Mouse (Mus musculus): Measurements from ENCODE around the gene S100a11.
"Not testable (repeated sequence)": the region's sequence is repeated elsewhere in the genome, so short reads cannot be mapped to it uniquely, and the experiment has no call there.

Gene S100a11

DNA sequence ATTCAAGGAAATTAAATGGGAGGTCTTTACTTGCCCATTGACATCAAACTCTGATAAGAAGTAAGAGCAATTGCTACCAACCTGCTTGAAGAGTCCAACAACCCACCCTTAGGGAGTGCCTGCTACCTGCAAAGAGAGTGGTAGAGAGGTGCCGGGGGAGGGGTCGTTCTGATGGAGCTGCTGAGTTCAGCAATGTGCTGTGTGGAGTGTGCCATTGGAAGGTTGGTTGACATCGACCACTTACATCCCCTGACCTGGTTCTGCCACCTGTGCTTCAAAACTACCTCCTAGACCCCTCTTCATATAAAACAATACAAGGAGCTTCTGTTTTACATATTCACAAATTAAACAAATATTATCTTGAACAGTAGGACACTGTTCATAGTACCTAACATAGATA is 7.0 kb downstream of the S100a11 start:
- DNase-seq = no peak

DNA sequence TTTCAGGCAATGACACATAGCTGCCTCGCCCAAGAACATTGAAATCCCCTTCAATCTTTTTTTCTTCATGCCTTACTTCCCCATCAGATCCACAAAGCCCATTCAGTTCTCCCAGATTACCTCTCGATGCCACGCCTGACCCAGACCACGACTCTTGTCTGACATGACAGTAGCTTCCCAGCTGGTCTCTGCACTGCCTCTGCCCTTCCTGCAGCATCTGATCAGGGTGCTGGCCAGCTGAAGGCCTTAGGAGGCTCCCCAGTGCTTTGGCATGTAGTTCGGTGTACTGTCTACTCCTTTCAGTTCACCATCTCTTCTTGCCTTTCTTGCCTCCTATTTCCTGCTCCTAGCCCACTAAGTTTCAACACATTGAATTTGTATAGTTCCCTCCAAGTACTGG is 8.5 kb downstream of the S100a11 start:
- DNase-seq = no peak

DNA sequence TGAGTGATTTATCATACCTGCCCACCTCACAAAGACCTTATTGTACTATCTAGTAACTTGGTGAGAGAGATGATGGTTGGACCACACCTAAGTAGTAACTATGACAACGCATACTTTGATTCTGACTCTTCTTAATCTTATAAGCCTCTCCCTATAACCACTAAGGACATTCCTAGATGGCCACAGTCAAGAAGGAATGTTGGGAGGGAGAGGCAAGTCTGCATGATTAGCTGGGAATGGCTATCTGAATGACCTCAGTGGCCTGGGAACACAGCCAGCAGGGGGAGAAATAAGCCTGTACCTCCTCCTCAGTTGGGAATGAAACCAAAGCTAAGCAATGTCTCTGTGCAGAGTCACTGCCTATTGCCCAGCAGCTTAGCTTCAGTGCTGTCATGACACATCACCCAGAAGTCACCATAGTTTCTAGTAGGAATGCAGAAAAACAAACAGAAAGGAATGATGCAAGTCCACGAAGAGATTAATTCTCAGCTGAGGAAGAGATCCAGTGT is 16.8 kb downstream of the S100a11 start:
- no peak for DNase-seq

DNA sequence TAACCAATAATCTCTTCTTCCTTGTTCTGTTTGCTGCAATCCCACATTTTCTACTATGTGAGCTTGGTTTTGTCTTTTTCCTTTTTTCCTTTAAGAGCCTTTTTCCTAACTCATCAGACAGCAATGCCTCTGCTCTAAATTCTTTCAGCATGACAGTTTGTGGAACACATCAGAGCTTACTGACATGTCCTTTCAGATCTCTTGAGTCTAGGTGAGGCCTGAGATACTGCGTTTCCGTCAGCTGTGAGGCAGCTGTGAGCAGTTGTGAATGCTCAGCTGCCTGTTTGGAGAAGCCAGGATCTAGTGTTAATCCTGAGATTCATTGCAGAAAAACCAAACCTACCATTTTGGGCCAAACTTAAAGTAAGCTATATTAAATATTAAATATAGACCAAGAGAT is 18.2 kb downstream of the S100a11 start:
- no peak for DNase-seq

DNA sequence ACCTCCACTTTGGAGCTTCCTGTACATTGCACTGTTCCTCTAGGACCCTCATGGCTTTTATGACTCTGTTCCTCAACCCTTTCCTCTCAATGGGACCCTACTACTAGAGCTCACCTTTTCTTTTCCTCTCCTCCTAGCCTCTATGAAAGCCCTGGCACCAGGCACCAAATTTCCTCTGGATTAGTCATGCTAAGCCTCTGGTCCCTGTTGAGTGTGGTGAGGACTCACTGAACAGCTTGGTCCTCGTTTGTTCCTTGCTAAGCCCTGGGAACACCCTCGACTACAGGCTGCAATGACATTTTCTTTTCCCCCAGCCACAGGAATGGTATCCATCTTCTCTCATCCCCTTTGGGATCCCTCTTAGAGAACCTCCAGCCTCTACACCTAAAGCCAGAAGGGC is 21.2 kb downstream of the S100a11 start:
- DNase-seq = no peak

DNA sequence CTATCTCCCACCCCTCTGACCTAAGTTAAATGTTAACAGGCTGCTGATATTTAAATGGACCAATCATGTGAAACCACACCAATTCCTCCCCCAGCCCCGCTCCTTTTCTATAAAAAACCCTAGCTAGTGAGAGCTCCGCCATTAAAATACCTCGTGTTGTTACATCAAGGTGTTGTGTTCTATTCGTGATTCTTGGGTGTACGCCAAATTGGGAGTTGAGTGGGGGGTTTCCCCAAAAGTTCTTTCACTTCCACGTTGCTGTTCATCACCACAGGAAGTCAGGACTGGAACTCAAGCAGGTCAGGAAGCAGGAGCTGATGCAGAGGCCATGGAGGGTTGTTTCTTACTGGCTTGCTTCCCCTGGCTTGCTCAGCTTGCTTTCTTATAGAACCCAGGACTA is 23.9 kb downstream of the S100a11 start:
- not testable (repeated sequence) for DNase-seq

DNA sequence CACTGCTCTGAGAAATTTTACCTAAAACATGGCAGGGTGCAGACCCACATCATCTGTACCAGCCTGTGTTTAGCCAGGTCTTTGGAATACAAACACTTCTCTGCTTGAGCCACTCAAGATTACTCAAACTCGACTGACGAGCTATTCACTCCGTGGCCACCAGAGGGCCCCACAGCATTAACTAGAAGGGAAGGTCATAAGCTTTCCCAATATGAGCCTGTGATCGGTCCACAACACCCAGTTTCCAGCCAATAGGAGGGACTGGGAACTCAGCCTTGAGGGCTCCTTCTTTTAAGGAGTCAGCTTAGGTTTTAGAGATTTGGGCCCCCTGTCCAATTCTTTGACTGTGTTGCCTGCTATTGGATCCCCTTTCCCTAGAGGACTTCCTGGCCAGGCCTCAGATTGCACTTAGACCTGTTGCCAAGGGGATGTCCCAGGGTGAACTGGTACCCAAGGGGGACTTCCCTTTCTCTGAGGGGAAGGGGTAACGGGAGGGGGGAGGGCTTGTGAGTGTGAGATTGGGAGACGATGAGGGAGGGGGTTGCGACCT is 26.9 kb downstream of the S100a11 start:
- DNase-seq = peak; percentile 69

DNA sequence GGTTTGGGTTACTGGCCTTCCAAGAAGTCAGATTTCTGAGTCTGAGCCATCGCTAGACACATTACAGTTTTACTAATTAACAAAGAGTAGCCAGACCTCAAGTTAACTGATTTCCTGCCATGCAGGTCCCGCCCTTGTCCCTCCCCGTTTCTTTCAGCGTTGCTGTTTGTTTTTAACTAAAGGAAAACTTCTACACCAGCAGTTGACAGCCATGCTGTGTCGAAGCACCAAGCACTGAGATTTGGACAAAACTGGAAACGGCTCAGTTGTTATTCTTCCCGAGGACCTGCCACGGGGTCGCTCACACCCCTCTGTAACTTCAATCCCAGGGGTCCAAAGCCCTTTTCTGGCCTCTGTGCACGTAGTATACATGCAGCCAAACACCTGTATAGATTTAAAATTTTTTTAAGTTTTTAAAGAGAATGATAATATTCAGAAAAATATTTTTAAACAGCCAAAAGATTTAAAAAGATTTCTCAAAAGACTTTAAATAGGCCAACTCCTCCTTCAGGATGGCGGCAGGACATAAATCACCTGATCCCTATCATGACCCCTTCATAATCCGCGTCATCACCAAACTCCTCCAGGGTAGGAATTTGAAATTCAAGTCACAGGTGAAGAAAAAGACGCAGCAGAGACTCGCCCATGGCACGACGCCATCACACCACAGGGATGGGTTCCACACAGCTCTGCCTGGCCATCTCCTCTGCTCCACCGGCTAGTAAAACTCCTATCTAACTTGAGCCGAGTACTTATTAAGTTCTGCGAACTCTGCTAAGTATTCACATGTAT is 27.7 kb downstream of the S100a11 start:
- no peak for DNase-seq

DNA sequence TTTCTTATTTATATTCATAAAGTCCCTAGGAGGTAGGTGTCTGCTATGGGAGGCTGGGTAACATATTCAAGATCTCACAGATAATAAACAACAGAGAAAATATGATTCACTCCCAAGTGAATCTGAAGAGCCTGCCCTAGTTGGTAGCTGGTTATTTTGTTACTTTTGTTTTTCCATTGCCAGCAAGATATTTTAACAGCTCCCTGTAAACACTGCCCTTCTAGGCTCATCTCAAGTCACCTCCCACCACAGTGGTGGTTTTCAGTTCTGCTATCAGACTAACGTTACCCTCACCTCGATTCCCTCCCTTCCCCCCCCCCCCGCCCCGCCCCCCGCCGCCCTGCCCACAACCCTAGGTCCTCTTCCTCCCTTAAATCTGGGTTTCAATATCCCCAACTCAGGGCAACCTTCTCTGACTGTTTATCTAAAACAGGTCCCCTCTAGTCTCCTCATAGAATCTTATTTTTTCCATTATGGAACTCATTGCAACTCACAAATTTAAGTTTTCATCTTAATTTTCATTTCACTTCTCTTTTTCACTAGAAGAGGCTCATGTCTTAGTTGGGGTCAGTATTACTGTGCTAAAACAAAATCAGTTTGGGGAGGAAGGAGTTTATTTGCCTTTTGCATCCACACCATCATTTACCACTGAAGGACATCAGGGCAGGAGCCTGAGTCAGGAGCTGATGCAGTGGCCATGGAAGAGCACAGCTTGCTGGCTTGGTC is 28.4 kb downstream of the S100a11 start:
- DNase-seq = no peak

DNA sequence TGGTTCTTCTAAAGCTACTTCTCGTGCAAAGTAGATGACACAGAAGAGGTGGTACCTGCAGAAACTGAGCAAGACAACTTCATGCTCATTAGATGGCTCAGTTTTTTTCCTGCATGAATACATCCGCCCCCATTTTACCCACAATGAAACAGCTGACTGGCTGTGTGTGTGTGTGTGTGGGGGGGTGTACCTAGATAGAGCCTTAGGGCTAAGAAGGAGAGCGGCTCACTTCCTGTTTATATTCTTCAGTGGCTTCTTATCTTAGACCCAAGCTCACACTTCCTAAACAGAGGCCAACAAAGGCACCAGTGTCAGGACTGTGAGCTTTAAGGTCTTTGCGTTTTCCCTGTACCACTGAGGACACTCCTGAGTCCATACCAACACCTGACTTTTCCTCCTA is 29.7 kb downstream of the S100a11 start:
- no peak for DNase-seq

DNA sequence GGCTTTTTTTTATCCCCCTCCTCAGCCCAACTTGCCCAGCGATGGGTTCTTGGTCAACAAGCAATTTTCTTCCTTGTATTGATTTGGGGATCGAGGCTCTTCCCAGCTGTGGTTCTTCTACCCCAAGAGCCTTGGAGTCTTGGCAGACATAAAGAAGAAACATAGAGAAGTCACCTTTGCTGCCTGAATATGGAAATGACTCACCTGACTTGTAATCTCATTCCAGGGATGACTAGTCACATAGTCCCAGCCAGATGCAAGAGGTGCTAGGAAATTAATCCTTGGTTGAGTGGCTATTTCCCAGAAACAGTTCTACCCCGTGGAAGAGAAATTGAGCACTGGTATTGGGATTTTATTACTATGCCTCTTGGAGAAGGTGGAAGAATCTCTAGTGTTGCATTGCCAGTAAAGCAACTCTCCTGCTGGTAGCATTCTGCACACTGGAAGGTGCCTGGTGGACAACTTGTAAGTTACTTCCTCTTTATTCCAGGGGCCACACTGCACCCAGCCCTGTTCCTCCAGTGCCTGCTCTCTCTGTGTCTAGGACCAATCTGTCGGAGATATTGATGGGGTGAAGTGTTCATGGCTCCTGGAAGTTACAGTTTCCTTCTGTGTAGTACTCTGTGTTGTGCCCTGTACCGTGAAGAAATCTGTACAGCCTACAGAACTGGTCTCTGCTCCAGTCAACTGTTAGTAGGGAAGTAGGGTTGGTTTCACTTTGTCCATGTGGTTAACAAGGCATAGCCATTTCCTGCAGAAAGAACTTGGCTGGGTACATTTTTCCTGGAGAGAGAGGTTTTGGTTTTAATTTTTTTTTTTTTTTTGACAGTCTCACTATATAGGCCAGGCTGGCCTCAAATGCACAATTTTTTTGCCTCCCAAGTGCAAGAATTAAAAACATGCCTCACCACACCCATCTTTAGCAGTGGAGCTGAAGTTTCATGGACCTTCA is 31.9 kb downstream of the S100a11 start:
- no peak for DNase-seq

DNA sequence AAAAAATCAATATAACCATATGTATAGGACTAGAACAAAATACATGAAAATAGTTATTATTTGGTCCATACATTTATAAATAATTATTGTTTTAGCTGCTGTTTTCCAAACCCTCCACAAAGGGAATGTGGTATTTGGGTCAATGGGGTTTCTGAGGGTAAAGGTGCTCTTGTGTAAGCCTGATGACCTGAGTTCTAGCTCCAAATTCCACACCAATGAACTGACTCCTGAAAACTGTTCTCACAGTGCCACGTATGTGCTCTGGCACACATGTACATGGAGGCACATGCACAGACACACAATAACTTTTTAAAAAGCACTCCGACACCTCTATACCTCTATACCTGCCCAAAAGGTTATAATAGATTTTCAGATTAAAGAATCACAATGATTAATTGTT is 33.0 kb downstream of the S100a11 start:
- DNase-seq = no peak

DNA sequence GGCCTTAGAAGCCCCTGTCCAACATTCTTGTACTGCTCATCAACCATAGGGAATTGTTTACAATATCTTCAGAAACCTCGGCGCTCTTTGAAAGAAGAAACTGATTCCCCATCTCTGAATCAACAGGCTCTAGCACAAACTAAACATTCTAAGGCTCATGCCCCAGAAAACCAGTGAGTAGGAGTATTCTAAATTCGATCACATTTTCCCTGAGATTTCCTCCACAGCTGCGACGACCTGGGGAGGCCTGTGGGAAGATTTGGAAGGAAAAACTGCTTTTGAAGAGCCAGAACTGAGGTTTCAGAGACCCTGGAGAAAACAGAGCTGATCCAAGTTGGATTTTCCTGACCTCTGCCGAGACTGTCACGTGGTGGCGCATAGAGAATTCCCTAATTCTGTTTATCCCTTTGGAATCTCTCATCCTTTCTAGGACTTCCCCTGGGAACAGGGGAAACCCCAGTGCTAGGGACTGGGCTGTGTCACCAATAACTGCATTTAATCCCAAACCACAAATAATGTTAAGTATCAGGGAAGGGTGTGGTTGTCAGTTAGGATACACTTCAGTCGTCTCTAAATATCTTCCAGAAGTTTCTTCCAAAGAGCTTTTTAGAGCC is 33.6 kb downstream of the S100a11 start:
- DNase-seq = no peak

DNA sequence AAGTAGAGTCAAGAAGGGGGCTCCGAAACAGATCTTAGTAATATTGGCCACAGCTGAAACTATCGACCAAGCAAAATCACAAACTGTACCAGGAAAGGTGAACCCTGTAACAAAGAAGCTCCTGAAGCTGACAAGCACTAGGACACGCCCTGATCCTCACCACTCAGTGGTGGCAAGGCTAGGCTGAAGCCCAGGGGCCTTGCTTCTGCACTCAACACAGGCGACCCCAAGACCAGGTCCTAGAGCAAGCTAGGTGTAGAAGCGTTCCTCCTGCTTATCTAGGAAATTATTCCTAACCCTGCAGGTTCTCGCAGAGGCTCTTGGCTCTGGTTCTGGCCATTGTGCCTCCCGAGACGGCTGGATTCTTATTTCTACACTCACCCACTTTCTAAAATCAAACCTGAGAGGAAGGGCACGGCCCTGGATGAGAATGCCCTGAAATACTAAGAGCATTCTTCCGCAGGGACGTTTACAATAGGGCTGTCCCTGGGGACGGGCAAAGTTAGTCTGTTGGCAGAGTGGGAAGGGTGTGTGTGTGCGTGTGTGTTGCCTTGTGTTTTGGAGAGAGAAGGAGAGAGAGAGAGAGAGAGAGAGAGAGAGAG is 34.2 kb downstream of the S100a11 start:
- no peak for DNase-seq

DNA sequence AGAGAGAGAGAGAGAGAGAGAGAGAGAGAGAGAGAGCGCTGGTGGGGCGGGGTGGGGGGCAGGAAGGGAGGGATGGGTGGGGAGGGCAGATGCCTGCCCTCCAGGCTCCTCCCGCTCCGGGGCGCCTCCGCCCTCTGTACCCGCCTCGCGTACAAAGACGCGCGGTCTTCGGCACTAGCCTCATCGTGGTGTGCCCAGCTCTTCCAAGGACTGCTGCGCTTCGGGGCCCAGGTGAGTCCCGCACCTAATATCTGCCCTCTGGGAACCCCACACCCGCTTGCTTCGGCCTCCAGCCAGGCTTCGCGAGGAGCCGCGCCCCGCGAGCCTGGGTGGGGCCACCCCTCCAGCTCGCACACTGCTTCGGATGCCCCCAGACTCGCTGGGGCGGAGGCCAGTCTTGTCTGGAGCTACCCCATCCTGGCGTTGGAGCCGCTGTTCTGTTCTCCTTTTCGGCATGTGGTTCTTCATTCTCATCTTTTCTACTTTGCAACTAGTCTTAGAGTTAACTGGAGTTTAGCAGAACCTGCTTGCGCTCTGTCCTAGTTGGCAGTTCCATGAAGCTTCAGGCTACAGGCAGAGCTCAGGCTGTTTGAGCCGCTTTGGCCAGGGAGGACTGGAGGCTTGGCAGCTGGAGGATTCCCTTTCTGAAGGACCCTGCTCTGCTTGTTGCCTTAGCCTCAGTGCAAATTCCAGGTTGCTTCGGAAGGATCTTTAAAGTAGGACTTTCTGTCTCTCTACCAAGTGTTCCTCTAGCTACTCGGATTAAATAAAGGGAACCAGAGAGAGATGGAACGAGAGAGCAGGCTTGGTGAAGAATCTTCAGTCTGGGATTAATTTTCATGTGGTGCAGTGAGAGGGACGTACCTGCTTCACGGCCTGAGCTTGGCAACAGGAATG is 34.9 kb downstream of the S100a11 start, which contains the start of gene S100a10:
S100a10 (plus strand) TSS at position 100 of the 897 bp plus-strand sequence.
- DNase-seq = peak; percentile 17

DNA sequence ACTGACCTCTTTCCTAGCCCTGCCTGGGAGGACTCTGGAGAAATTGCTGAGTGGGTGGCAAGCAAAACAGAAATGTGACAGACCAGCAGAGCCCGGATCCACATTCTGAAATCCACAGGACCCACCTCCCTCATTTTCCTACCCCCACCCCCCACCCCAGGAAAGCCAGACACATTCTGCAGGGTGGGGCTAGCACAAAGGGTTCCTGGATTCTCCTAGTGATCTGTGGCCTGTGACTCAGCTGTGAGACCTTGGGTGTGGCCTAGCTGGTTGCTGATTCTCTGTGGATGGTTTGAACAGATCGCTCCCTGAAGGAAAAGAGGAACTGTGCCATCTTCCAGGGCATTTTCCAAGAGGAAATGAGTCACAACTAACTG is 35.6 kb downstream of the S100a11 start:
- no peak for DNase-seq

DNA sequence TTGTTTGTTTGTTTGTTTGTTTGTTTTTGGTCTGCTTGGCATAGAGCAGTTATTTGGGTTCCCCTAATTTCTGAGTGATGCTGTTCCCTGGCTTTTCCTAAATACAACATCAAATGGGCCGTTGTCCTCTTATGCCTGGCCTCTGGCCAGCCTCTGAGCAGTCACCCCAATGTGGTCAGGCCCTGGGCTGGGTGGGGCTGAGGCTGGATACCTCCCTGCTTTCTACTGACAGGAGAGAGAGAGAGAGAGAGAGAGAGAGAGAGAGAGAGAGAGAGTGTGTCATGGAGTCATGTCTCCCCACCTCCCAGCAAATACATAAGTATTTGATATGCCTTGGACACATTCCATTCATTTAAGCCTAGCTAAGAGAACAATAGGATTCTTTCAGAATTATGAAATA is 36.3 kb downstream of the S100a11 start:
- DNase-seq = no peak

DNA sequence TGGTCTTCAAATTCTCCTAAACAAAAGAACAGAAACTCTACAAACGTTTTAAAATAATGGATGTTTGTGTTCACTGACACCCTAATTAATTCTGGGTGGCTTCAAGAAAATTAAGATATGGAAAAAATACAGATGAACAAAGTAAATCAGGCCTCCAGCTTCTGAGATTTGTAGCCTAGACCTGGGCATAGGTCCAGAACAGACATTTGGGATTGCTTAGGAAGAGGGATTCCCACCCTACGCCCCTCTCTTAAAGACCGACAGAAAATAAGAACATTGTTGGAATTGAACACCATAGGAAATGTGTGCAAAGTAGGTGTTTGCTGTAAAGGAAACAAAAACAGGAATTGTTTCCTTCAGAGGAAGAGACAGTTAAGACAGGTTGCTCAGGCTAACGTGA is 37.2 kb downstream of the S100a11 start:
- DNase-seq = no peak

DNA sequence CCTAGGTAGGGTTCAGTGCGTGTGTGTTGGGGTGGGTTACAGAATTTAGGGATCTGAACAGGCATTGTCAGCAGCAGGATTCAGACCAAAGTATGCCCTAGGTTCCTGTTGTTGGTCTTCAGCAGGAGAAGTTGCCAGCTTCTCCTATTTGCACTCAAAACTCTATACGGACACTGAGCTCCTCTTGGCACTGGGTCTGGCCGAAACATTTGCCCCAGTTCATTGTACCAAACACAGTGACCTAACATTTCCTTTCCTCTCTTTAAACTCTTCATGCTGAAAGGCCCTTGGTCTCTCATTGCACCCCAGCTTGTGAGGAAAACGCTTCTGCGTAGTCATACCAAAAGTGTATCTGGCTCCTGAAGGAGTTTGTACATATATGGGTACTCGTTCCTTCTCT is 39.7 kb downstream of the S100a11 start:
- no peak for DNase-seq

DNA sequence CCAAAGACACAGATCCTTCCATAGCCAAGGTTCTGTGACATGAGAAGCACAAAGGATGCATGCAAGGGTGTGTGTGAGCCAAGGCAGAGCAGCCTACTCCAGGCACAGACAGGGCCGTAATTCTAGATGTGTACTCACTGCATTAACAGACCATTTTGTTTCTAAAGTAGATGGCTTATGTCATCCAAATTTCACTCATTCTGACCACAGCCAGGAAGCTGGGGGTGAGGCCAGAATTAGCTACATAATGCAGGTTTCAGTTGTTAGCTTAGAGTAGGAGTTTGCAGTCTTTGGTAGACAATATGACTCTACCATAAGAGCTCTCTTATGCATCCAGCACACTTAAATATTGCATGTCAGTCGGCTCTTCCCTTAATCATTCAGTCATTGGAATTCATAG is 42.1 kb downstream of the S100a11 start:
- no peak for DNase-seq

DNA sequence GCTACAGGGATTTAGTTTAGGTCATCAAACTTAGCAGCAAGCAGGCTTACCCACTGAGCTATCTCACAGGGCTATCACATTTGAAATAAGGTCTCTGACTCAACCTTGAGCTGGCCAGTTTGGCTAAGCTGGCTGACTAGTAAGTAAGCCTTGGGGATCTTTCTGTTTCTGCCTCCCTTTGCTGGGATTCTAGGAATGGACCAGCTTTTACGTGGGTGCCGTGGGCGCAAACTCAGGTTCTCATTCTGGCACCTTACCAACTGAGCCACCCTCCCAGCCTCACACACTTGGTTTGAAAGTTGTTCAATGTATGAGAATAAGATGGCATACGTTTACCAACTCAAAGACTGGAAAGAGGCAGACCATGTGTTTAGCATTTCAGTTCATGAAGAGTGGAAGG is 42.9 kb downstream of the S100a11 start:
- DNase-seq = no peak

All from right cerebral cortex, postnatal 25 days (tissue).